Mouse (Mus musculus) ES-E14 (cell line): ENCODE data around the gene Prkaca.

Source experiments
- HCFC1 ChIP-seq: IDR thresholded peaks from 2 replicates; pipeline ENCODE4 v1.6.1; 2012; ENCODE audit warnings: low read length, inconsistent platforms, borderline replicate concordance; ENCODE audit not compliant: insufficient read depth
- MAFK ChIP-seq: IDR thresholded peaks from 2 replicates; pipeline ENCODE4 v1.6.1; 2014; ENCODE audit warnings: mild to moderate bottlenecking, low read depth, low read length, inconsistent platforms; ENCODE audit not compliant: insufficient read depth
- ZC3H11A ChIP-seq: IDR thresholded peaks from 2 replicates; pipeline ENCODE4 v1.6.1; 2012; ENCODE audit warnings: low read depth, mild to moderate bottlenecking, inconsistent platforms, low read length, borderline replicate concordance
- ZNF384 ChIP-seq: IDR thresholded peaks from 2 replicates; pipeline ENCODE4 v1.6.1; 2012; ENCODE audit warnings: low read depth, low read length, inconsistent platforms

DNA sequence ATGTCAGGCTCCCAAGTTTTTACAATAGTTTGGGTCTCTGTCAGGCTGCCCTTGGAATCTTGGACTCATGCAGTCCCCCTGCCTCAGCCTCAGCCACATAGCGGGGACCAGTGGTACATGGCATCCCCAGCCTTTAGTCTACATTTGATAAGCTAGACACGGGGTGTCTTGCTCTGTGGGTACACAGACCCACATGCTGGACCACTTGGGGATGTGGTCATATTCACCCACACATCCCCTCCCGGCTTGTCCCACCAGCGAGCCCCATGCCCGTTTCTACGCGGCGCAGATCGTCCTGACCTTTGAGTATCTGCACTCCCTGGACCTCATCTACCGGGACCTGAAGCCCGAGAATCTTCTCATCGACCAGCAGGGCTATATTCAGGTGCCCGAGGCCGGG is 17.4 kb downstream of the Prkaca start:
- TF ChIP-seq ZC3H11A (no peak), ZNF384 (no peak), MAFK (no peak), HCFC1 (no peak)
